Mouse (Mus musculus): ENCODE results near the gene Mrpl50. TPM values are rescaled to one million over a fixed set of nuclear protein-coding genes. Genes with fewer than 3 reads are reported as not detected.
"Not testable (repeated sequence)": the region's sequence is repeated elsewhere in the genome, so short reads cannot be mapped to it uniquely, and the experiment has no call there.

Mrpl50 gene
- polyA plus RNA-seq, 1 experiment from 2014 or later: 97.8 TPM

DNA sequence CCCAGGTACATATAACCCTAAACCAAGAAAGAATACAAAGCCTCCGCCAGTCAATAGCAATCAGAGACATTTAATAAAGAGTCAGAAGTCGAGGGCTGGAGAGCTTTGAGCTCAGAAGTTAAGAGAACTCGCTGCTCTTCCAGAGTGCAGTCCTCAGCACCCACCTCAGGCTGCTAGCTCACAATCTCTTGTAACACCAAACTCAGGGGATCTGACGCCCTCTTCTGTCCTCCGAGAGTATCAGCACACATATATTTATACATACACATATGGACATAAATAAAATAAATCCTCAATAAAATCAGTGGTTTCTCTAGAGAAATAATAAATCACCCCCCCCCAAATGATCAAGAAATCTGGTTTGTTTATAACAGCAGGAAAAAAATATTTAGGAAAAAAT lies 1.4 kb downstream of the Mrpl50 start:
- peak; percentile 71 for DNase-seq (ENCODE audit: low spot score, missing footprints)
- Histone ChIP-seq H3K27ac (ENCODE audit: low read depth, low read length) (no peak overlapping the region), H3K4me1 (ENCODE audit: control insufficient read depth, insufficient read depth, low read length) (peaks cover 10% of the 10 kb centered on the region), H3K4me2 (no peak overlapping the region; the same call in 1 of the 2 replicates), H3K36me3 (ENCODE audit: control insufficient read depth, insufficient read depth, low read length) (0 out of 2 replicates have a peak, but pooled peaks cover under 1% of the 10 kb centered on the region), H3K9ac (ENCODE audit: low read length) (no peak overlapping the region), H3K9me3 (ENCODE audit: control insufficient read depth, low read length) (no peaks in the 10 kb centered on the region), H3K4me3 (ENCODE audit: low read depth, low read length) (no peak overlapping the region), H3K27me3 (ENCODE audit: control insufficient read depth, insufficient read depth, low read length) (no peaks in the 10 kb centered on the region)
- WGBS: 79% methylated on average over 5 of the region's 5 CpGs
- ATAC-seq (ENCODE audit: low FRiP score): no peak

DNA sequence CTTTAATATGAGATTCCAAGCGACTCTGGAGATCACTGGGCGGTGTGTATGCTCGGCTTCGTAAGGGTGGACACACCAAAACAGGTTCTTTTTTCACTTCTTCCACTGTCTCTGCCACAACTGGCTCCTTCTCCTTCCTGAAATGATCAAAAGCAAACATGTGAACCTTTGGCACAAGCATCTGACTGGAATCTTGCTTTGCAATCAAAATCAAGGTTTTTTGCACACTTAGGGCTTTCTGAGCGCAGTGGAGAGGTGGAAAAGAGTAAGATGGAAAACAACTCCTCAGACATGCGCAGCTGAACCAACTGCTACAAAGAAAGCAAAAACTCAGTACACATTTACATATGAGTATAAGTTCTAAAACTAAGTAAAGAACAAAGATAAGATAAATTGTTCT lies 6.5 kb downstream of the Mrpl50 start:
- Histone ChIP-seq H3K4me3 (ENCODE audit: low read depth, low read length) (no peak overlapping the region), H3K27me3 (ENCODE audit: control insufficient read depth, insufficient read depth, low read length) (no peaks in the 10 kb centered on the region), H3K4me1 (ENCODE audit: control insufficient read depth, insufficient read depth, low read length) (no peaks in the 10 kb centered on the region), H3K9me3 (ENCODE audit: control insufficient read depth, low read length) (no peaks in the 10 kb centered on the region), H3K9ac (ENCODE audit: low read length) (no peak overlapping the region), H3K36me3 (ENCODE audit: control insufficient read depth, insufficient read depth, low read length) (peaks cover 2% of the 10 kb centered on the region; the same call in 1 of the 2 replicates), H3K27ac (ENCODE audit: low read depth, low read length) (no peak overlapping the region), H3K4me2 (no peak overlapping the region)
- no peak for DNase-seq (ENCODE audit: low spot score, missing footprints)
- ATAC-seq (ENCODE audit: low FRiP score): no peak
- WGBS: 95% methylated on average over 6 of the region's 6 CpGs

DNA sequence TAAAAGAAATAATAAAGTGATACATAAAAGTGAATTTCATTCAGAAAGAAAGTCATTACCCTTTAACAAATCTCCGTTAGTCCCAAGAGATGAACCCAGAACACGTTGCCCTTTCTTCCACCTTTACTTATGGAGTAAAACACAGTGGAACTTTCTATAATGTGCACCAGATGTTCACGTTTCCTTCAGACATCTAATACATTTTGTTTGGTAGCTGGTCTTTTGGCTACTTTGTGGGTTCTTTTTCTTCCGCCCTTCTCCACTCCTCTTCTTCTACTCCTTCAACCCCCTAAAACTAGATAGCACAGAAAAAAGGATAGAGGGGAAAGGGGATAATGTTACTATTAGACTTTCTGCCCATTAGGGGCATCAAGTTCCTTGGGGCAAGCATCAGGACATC lies 8.3 kb downstream of the Mrpl50 start:
- Histone ChIP-seq H3K4me1 (ENCODE audit: control insufficient read depth, insufficient read depth, low read length) (no peaks in the 10 kb centered on the region), H3K9ac (ENCODE audit: low read length) (no peak overlapping the region), H3K36me3 (ENCODE audit: control insufficient read depth, insufficient read depth, low read length) (peaks cover 2% of the 10 kb centered on the region; the same call in 1 of the 2 replicates), H3K4me2 (no peak overlapping the region), H3K27me3 (ENCODE audit: control insufficient read depth, insufficient read depth, low read length) (no peaks in the 10 kb centered on the region), H3K4me3 (ENCODE audit: low read depth, low read length) (no peak overlapping the region), H3K27ac (ENCODE audit: low read depth, low read length) (no peak overlapping the region), H3K9me3 (ENCODE audit: control insufficient read depth, low read length) (no peaks in the 10 kb centered on the region)
- 87% methylated on average over 4 of the region's 4 CpGs for WGBS
- peak; percentile 78 for DNase-seq (ENCODE audit: low spot score, missing footprints)
- no peak for ATAC-seq (ENCODE audit: low FRiP score)

DNA sequence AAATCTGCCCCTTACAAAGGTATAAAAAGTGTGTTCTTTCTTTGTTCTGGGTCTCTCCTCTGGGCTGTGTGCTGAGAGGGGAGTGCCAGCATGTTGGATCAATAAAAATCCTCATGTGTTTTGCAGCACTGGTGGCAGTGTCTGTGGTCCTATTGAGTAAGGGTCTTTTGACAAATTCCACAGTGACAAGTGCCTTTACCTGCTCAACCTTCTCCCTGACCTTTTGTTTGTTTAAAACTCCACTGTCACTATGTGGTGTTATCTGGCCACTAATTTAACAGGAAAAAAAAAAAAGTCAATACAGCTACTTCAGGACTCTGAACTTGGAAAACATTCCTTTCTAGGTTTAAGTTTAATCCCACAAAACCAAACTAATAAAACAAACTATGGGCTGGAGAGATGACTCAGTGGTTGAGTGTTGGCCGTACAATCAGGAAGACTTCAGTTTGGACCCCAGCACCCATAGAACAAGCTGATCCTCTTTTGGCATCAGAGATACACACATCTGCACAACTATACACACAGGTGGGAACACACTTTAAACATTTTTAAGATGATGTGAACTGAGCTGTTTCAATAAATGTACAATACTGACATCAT lies 10.6 kb downstream of the Mrpl50 start:
- not testable (repeated sequence) for H3K27ac ChIP-seq (ENCODE audit: low read depth, low read length); H3K9ac ChIP-seq (ENCODE audit: low read length); H3K4me3 ChIP-seq (ENCODE audit: low read depth, low read length); H3K27me3 ChIP-seq (ENCODE audit: control insufficient read depth, insufficient read depth, low read length); DNase-seq (ENCODE audit: low spot score, missing footprints); H3K4me1 ChIP-seq (ENCODE audit: control insufficient read depth, insufficient read depth, low read length); H3K36me3 ChIP-seq (ENCODE audit: control insufficient read depth, insufficient read depth, low read length); H3K9me3 ChIP-seq (ENCODE audit: control insufficient read depth, low read length); H3K4me2 ChIP-seq; ATAC-seq (ENCODE audit: low FRiP score)
- 92% methylated on average over 1 of the region's 1 CpGs for WGBS

DNA sequence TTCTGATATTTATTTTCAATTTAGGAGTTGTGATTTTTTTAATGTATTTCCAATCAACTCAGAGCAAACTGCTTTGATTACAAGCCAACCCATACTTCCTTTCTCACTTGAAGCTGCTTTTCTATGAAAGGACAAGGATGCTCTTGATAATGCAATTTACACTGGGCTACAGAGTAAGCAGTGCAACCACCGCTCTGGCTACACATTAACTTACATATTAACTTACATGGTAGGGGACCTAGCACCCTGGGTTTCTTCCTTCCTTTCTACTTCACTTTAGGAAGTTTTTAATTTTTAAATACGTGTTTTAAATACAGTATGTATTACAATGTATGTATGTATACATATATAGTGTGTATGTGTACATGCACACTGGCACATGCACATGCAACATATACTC lies 11.7 kb downstream of the Mrpl50 start:
- Histone ChIP-seq H3K4me2 (no peak overlapping the region), H3K36me3 (ENCODE audit: control insufficient read depth, insufficient read depth, low read length) (peaks cover 2% of the 10 kb centered on the region; the same call in 1 of the 2 replicates), H3K9me3 (ENCODE audit: control insufficient read depth, low read length) (no peaks in the 10 kb centered on the region), H3K27ac (ENCODE audit: low read depth, low read length) (no peak overlapping the region), H3K9ac (ENCODE audit: low read length) (no peak overlapping the region), H3K27me3 (ENCODE audit: control insufficient read depth, insufficient read depth, low read length) (no peaks in the 10 kb centered on the region), H3K4me3 (ENCODE audit: low read depth, low read length) (no peak overlapping the region), H3K4me1 (ENCODE audit: control insufficient read depth, insufficient read depth, low read length) (no peaks in the 10 kb centered on the region)
- DNase-seq (ENCODE audit: low spot score, missing footprints) (no peak), ATAC-seq (ENCODE audit: low FRiP score) (no peak)
- WGBS: 91% methylated on average over 2 of the region's 2 CpGs

DNA sequence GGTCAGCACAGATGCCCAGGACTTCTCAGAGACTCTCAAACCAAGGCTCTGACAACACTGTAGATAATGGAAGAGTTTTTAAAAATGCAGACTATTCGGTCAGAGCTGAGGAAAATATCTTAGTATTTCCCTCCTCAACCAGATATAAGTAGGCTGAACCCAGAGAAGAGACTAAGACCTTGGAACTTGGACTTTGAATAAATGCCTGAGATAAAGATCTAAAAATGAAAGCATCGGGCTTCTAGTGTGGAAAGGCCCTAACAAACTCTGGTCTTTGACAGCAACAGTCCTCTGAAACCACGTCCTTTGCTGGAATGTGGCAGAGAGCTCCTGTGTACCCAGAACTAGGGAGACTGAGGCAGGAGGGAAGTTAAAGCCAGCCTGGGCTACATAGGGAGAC lies 14.5 kb downstream of the Mrpl50 start, which contains the start of gene Baat:
Baat (minus strand) TSS at position 172 of the 400 bp plus-strand sequence.
- Histone ChIP-seq H3K9me3 (ENCODE audit: control insufficient read depth, low read length) (no peaks in the 10 kb centered on the region), H3K4me1 (ENCODE audit: control insufficient read depth, insufficient read depth, low read length) (no peaks in the 10 kb centered on the region), H3K4me3 (ENCODE audit: low read depth, low read length) (no peak within 1 kb of the TSS), H3K4me2 (no peak within 1 kb of the TSS), H3K36me3 (ENCODE audit: control insufficient read depth, insufficient read depth, low read length) (no peaks in the 10 kb centered on the region), H3K27ac (ENCODE audit: low read depth, low read length) (no peak within 1 kb of the TSS), H3K9ac (ENCODE audit: low read length) (no peak within 1 kb of the TSS), H3K27me3 (ENCODE audit: control insufficient read depth, insufficient read depth, low read length) (no peaks in the 10 kb centered on the region)
- 84% methylated on average over 3 of the region's 3 CpGs for WGBS
- DNase-seq (ENCODE audit: low spot score, missing footprints): no peak
- ATAC-seq (ENCODE audit: low FRiP score): no peak

DNA sequence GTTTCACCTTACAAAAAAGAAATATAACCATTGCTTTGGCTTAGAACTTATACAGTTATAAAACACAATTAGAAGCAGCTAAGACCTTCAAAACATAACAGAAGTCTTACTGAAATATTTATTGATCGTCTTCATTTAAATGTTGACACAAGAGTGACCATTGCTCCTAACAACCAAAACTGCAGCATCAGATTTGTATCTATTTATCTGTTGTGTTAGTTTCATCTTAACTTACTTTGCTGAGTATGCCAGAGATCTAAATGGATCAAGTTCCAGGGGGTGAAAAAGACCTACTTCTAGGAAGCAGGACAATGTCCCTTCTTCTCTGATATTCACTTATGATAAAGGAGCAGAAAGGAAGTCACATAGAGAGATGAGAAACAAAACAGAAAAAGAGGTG lies 17.3 kb downstream of the Mrpl50 start:
- Histone ChIP-seq H3K9ac (ENCODE audit: low read length) (no peak overlapping the region), H3K27me3 (ENCODE audit: control insufficient read depth, insufficient read depth, low read length) (no peaks in the 10 kb centered on the region)
- 89% methylated on average over 1 of the region's 1 CpGs for WGBS

DNA sequence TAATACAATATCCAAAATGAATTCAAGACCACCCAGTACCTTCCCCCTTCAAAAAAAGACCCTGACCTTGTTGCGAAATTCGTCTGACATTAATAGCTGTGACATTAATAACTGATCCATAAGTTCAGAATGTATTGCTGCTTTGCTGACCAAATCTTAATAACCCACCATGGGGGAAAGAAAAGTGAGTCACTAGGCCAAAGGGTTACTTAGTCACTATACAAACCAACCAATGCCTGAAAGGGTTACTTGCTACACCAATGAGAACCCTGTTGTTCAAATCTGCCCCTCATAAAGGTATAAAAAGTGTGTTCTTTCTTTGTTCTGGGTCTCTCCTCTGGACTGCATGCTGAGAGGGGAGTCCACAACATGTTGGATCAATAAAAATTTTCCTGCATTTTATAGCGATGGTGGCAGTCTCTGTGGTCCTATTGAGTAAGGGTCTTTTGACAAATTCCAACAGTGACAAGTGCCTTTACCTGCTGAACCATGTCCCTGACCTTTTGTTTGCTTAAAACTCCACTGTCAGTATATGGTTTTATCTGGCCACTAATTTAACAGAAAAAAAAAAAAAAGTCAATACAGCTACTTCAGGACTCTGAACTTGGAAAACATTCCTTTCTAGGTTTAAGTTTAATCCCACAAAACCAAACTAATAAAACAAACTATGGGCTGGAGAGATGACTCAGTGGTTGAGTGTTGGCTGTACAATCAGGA lies 34.8 kb downstream of the Mrpl50 start:
- not testable (repeated sequence) for H3K9me3 ChIP-seq (ENCODE audit: control insufficient read depth, low read length); H3K4me3 ChIP-seq (ENCODE audit: low read depth, low read length); H3K4me1 ChIP-seq (ENCODE audit: control insufficient read depth, insufficient read depth, low read length); DNase-seq (ENCODE audit: low spot score, missing footprints); H3K36me3 ChIP-seq (ENCODE audit: control insufficient read depth, insufficient read depth, low read length); ATAC-seq (ENCODE audit: low FRiP score); H3K4me2 ChIP-seq; H3K27ac ChIP-seq (ENCODE audit: low read depth, low read length); H3K9ac ChIP-seq (ENCODE audit: low read length); H3K27me3 ChIP-seq (ENCODE audit: control insufficient read depth, insufficient read depth, low read length)
- WGBS: 84% methylated on average over 3 of the region's 3 CpGs

More for the DNA sequence above, 17.3 kb downstream of the Mrpl50 start:
- Histone ChIP-seq H3K36me3 (ENCODE audit: control insufficient read depth, insufficient read depth, low read length) (no peaks in the 10 kb centered on the region), H3K9me3 (ENCODE audit: control insufficient read depth, low read length) (no peaks in the 10 kb centered on the region), H3K27ac (ENCODE audit: low read depth, low read length) (no peak overlapping the region), H3K4me1 (ENCODE audit: control insufficient read depth, insufficient read depth, low read length) (no peaks in the 10 kb centered on the region), H3K4me2 (no peak overlapping the region), H3K4me3 (ENCODE audit: low read depth, low read length) (no peak overlapping the region)
- no peak for DNase-seq (ENCODE audit: low spot score, missing footprints)
- ATAC-seq (ENCODE audit: low FRiP score): no peak

DNA sequence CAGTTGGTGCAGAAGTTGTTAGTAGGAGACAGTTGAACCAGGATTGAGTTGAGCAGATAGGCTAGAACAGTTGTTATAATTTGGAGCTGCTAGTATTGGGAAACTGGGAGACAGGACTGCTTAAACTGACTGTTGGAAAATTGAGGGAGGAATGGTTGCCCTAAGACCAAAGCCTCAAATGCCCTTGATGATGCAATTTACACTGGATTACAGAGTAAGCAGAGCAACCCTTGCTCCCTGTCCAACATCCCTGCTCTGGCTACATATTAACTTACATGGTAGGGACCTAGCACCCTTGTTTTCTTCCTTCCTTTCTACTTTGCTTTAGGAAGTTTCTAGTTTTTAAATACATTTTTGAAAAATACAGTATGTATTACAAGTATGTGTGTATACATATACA lies 35.5 kb downstream of the Mrpl50 start:
- Histone ChIP-seq H3K9ac (ENCODE audit: low read length) (no peak overlapping the region), H3K36me3 (ENCODE audit: control insufficient read depth, insufficient read depth, low read length) (no peaks in the 10 kb centered on the region), H3K4me2 (no peak overlapping the region), H3K4me3 (ENCODE audit: low read depth, low read length) (no peak overlapping the region), H3K4me1 (ENCODE audit: control insufficient read depth, insufficient read depth, low read length) (0 out of 2 replicates have a peak, but pooled peaks cover under 1% of the 10 kb centered on the region), H3K27ac (ENCODE audit: low read depth, low read length) (no peak overlapping the region), H3K9me3 (ENCODE audit: control insufficient read depth, low read length) (no peaks in the 10 kb centered on the region), H3K27me3 (ENCODE audit: control insufficient read depth, insufficient read depth, low read length) (no peaks in the 10 kb centered on the region)
- DNase-seq (ENCODE audit: low spot score, missing footprints) (no peak), ATAC-seq (ENCODE audit: low FRiP score) (no peak)

All from midbrain, embryonic 11.5 days (tissue).